Mouse (Mus musculus) intestine, embryonic 14.5 days (tissue): ENCODE results near the gene Leng8. TPM values are rescaled to one million over a fixed set of nuclear protein-coding genes. Genes with fewer than 3 reads are reported as not detected.

Experiments
- ATAC-seq: fragments of 200-750 bp; cut with Nextera tagmentation; replicated peaks from 2 replicates; pipeline ENCODE4 v1.8.0; 2017; ENCODE audit warnings: low read depth, moderate number of reproducible peaks, moderate TSS enrichment, moderate library complexity; ENCODE audit not compliant: low FRiP score, low TSS enrichment
- DNase-seq: peaks from one replicate; pipeline ENCODE4 v3.0.0-alpha.2; 2018; ENCODE audit warnings: low spot score
- H3K27ac ChIP-seq: fragments of 300-500 bp; sonication (generic); 2 replicates; pipeline ENCODE4 v1.5.1; 2014; ENCODE audit warnings: low read depth, mild to moderate bottlenecking, control low read depth
- H3K27me3 ChIP-seq: fragments of 300-500 bp; sonication (generic); replicated peaks from 2 replicates; pipeline ENCODE4 v1.6.1; 2014; ENCODE audit warnings: low read length, control low read depth; ENCODE audit not compliant: control insufficient read depth, insufficient read depth
- H3K36me3 ChIP-seq: fragments of 300-500 bp; sonication (generic); 2 replicates; pipeline ENCODE4 v1.6.1; 2014; ENCODE audit warnings: low read length, control low read depth; ENCODE audit not compliant: control insufficient read depth, insufficient read depth
- H3K4me1 ChIP-seq: fragments of 300-500 bp; sonication (generic); replicated peaks from 2 replicates; pipeline ENCODE4 v1.6.1; 2014; ENCODE audit warnings: low read length, control low read depth, mixed read lengths; ENCODE audit not compliant: control insufficient read depth, insufficient read depth
- H3K4me2 ChIP-seq: fragments of 300-500 bp; sonication (generic); 2 replicates; pipeline ENCODE4 v1.6.1; 2014; ENCODE audit warnings: low read length
- H3K4me3 ChIP-seq: fragments of 300-500 bp; sonication (generic); 2 replicates; pipeline ENCODE4 v1.5.1; 2014; ENCODE audit warnings: low read depth, low read length, control low read depth, mixed read lengths
- H3K9ac ChIP-seq: fragments of 300-500 bp; sonication (generic); 2 replicates; pipeline ENCODE4 v1.6.1; 2014; ENCODE audit warnings: mild to moderate bottlenecking, low read length
- H3K9me3 ChIP-seq: fragments of 300-500 bp; sonication (generic); 2 replicates; pipeline ENCODE4 v1.6.1; 2016; ENCODE audit warnings: low read length, control low read depth; ENCODE audit not compliant: control insufficient read depth
- WGBS: fragments of 180-500 bp; shearing (Covaris S2); extraction: QIAGEN DNeasy Blood & Tissue Kit; methylation state at CpG from one replicate; pipeline ENCODE4 v1.1.7; 2014; 5-methylcytosine and 5-hydroxymethylcytosine counted together
- polyA plus RNA-seq: library from polyadenylated mRNA; unstranded; fragments of >200 nt; fragmentation: Nextera tagmentation; extraction: Ambion mirVana; gene quantifications from 2 replicates; pipeline ENCODE4 v1.2.1, GENCODE M21; 2014

The Leng8 gene
- polyA plus RNA-seq, 1 experiment from 2014 or later = 51.4 TPM

- Histone ChIP-seq H3K27ac (no peak overlapping the region), H3K4me1 (peaks cover 11% of the 10 kb centered on the region)
- DNase-seq = peak; percentile 48
Observed at GRCm38 (mm10) chr7:4142796-4143445, 6.1 kb downstream of the Leng8 start.

GRCm38 (mm10) chr7:4143506-4143905 is 6.7 kb downstream of the Leng8 start:
- Histone ChIP-seq H3K9me3 (no peaks in the 10 kb centered on the region), H3K36me3 (peaks cover 94% of the 10 kb centered on the region), H3K9ac (no peak overlapping the region), H3K4me3 (no peak overlapping the region), H3K27ac (no peak overlapping the region), H3K27me3 (no peaks in the 10 kb centered on the region), H3K4me1 (peaks cover 11% of the 10 kb centered on the region), H3K4me2 (no peak overlapping the region)
- ATAC-seq (no peak), DNase-seq (peak; percentile 40)
- WGBS = 94% methylated on average over 19 of the region's 19 CpGs

More at GRCm38 (mm10) chr7:4142796-4143445, 6.1 kb downstream of the Leng8 start:
- Histone ChIP-seq H3K4me2 (no peak overlapping the region), H3K36me3 (peaks cover 97% of the 10 kb centered on the region), H3K9ac (no peak overlapping the region), H3K27me3 (no peaks in the 10 kb centered on the region), H3K4me3 (no peak overlapping the region), H3K9me3 (no peaks in the 10 kb centered on the region)
- no peak for ATAC-seq
- 94% methylated on average over 10 of the region's 10 CpGs for WGBS

- Histone ChIP-seq H3K36me3 (peaks cover 89% of the 10 kb centered on the region), H3K27ac (no peak overlapping the region), H3K9ac (no peak overlapping the region), H3K9me3 (no peaks in the 10 kb centered on the region), H3K27me3 (no peaks in the 10 kb centered on the region), H3K4me2 (no peak overlapping the region), H3K4me1 (peaks cover 12% of the 10 kb centered on the region), H3K4me3 (no peak overlapping the region)
- peak; percentile 42 for DNase-seq
- no peak for ATAC-seq
- 97% methylated on average over 13 of the region's 13 CpGs for WGBS
Observed at GRCm38 (mm10) chr7:4144046-4144445, 7.2 kb downstream of the Leng8 start.

GRCm38 (mm10) chr7:4144766-4145551 is 8.1 kb downstream of the Leng8 start:
- ATAC-seq = no peak
- Histone ChIP-seq H3K27me3 (no peaks in the 10 kb centered on the region), H3K9ac (no peak overlapping the region), H3K4me2 (no peak overlapping the region), H3K4me1 (peaks cover 14% of the 10 kb centered on the region), H3K27ac (no peak overlapping the region), H3K9me3 (no peaks in the 10 kb centered on the region), H3K4me3 (no peak overlapping the region), H3K36me3 (peaks cover 79% of the 10 kb centered on the region)
- no peak for DNase-seq
- 93% methylated on average over 20 of the region's 20 CpGs for WGBS

GRCm38 (mm10) chr7:4145552-4146190 is 8.8 kb downstream of the Leng8 start:
- Histone ChIP-seq H3K27ac (no peak overlapping the region), H3K4me2 (no peak overlapping the region), H3K36me3 (peaks cover 72% of the 10 kb centered on the region), H3K9ac (no peak overlapping the region), H3K27me3 (no peaks in the 10 kb centered on the region), H3K4me3 (no peak overlapping the region), H3K9me3 (no peaks in the 10 kb centered on the region), H3K4me1 (peaks cover 19% of the 10 kb centered on the region)
- ATAC-seq (no peak), DNase-seq (no peak)
- 65% methylated on average over 6 of the region's 6 CpGs for WGBS

- Histone ChIP-seq H3K27ac (no peak overlapping the region), H3K4me3 (no peak overlapping the region), H3K36me3 (peaks cover 64% of the 10 kb centered on the region), H3K4me2 (no peak overlapping the region), H3K9me3 (no peaks in the 10 kb centered on the region), H3K27me3 (peaks cover 5% of the 10 kb centered on the region; the same call in 1 of the 2 replicates), H3K4me1 (peaks cover 19% of the 10 kb centered on the region), H3K9ac (no peak overlapping the region)
- ATAC-seq (no peak), DNase-seq (no peak)
- 94% methylated on average over 23 of the region's 23 CpGs for WGBS
Observed at GRCm38 (mm10) chr7:4146241-4147180, 9.7 kb downstream of the Leng8 start.

- H3K4me3 ChIP-seq = no peak overlapping the region
- whole genome bisulfite sequencing = 87% methylated on average over 20 of the region's 20 CpGs
- no peak overlapping the region for H3K4me2 ChIP-seq
- no peak for ATAC-seq
- peaks cover 55% of the 10 kb centered on the region for H3K36me3 ChIP-seq
- peaks cover 19% of the 10 kb centered on the region for H3K4me1 ChIP-seq
- H3K9me3 ChIP-seq = no peaks in the 10 kb centered on the region
- H3K9ac ChIP-seq = no peak overlapping the region
- no peak overlapping the region for H3K27ac ChIP-seq
- DNase-seq = no peak
- peaks cover 6% of the 10 kb centered on the region; the same call in 1 of the 2 replicates for H3K27me3 ChIP-seq
Observed at GRCm38 (mm10) chr7:4147371-4147770, 10.5 kb downstream of the Leng8 start.

GRCm38 (mm10) chr7:4147836-4148235 is 11.0 kb downstream of the Leng8 start:
- Histone ChIP-seq H3K9me3 (no peaks in the 10 kb centered on the region), H3K36me3 (peaks cover 51% of the 10 kb centered on the region), H3K9ac (no peak overlapping the region), H3K4me1 (peaks cover 19% of the 10 kb centered on the region), H3K4me3 (no peak overlapping the region), H3K27ac (no peak overlapping the region), H3K4me2 (no peak overlapping the region), H3K27me3 (peaks cover 6% of the 10 kb centered on the region; the same call in 1 of the 2 replicates)
- DNase-seq (no peak), ATAC-seq (no peak)
- WGBS = 75% methylated on average over 4 of the region's 4 CpGs
